ENCODE assay signal across 22 mouse cellular contexts in the genomic region with DNA sequence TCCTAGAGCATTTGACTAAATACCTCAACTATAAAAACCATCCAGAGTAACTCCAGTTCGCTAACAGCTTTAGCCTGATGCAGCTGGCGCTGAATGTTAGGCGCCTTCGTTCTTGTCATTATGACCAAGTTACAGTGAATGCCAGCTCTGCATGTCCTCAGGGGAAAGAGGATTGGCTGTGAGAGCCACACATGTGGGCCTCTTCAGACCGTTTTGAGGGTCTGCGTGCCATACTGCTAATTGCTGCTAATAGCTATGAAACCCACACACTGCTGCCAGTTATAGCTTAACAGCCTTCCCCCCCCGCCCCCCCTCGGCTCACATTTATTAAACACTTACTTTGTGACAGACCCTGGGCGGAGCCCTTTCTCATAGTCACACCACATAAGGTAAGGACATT.
DNase-seq lines count a peak whose midpoint lies in the region; ATAC-seq lines count a peak whose summit lies in the region.
"Had no signal": no experiment of that assay in that cellular context is flagged by ENCODE, and none has a peak within 500 bp of the region (broad histone marks: within the 10 kb centered on the region; RNA-seq: fewer than 3 reads in every experiment).

No protein-coding gene starts in this region.

- H3K9ac ChIP-seq in embryonic facial prominence, embryonic 14.5 days (ENCODE audit: low read depth, low read length), result no peak overlapping the region
- no peak overlapping the region for H3K9ac ChIP-seq in hindbrain, embryonic 13.5 days
- H3K9ac ChIP-seq in hindbrain, embryonic 12.5 days, result no peak overlapping the region
- no peak overlapping the region for H3K9ac ChIP-seq in neural tube, embryonic 12.5 days
- H3K9ac ChIP-seq in neural tube, embryonic 14.5 days (replicated peaks; ENCODE audit: low read depth, low read length), result no peak overlapping the region
- H3K9ac ChIP-seq: heart, embryonic 15.5 days; limb, embryonic 12.5 days; liver, embryonic 12.5 days had no signal

- no peaks in the 10 kb centered on the region for H3K36me3 ChIP-seq in embryonic facial prominence, embryonic 14.5 days (ENCODE audit: control insufficient read depth, insufficient read depth, low read length)
- no peaks in the 10 kb centered on the region for H3K36me3 ChIP-seq in embryonic facial prominence, embryonic 10.5 days (replicated peaks)
- H3K36me3 ChIP-seq in hindbrain, embryonic 13.5 days, result no peaks in the 10 kb centered on the region
- H3K36me3 ChIP-seq in hindbrain, embryonic 12.5 days, result no peaks in the 10 kb centered on the region
- H3K36me3 ChIP-seq in neural tube, embryonic 12.5 days, result no peaks in the 10 kb centered on the region
- H3K36me3 ChIP-seq in neural tube, embryonic 14.5 days (ENCODE audit: control insufficient read depth, insufficient read depth, low read length), result no peaks in the 10 kb centered on the region
- H3K36me3 ChIP-seq: heart, embryonic 15.5 days; limb, embryonic 12.5 days; liver, embryonic 12.5 days had no signal

- no peaks in the 10 kb centered on the region for H3K27me3 ChIP-seq in embryonic facial prominence, embryonic 14.5 days (replicated peaks; ENCODE audit: control insufficient read depth, insufficient read depth, low read length)
- H3K27me3 ChIP-seq in embryonic facial prominence, embryonic 10.5 days (replicated peaks; ENCODE audit: low read depth, poor library complexity, severe bottlenecking), result no peaks in the 10 kb centered on the region
- H3K27me3 ChIP-seq in hindbrain, embryonic 13.5 days, result no peaks in the 10 kb centered on the region
- no peaks in the 10 kb centered on the region for H3K27me3 ChIP-seq in hindbrain, embryonic 12.5 days
- H3K27me3 ChIP-seq in neural tube, embryonic 12.5 days (replicated peaks), result no peaks in the 10 kb centered on the region
- H3K27me3 ChIP-seq in neural tube, embryonic 14.5 days (ENCODE audit: control insufficient read depth, insufficient read depth, low read length), result no peaks in the 10 kb centered on the region
- H3K27me3 ChIP-seq: heart, embryonic 15.5 days; limb, embryonic 12.5 days; liver, embryonic 12.5 days had no signal

- H3K4me1 ChIP-seq in embryonic facial prominence, embryonic 14.5 days (ENCODE audit: control insufficient read depth, insufficient read depth, low read length), result peaks cover 29% of the 10 kb centered on the region
- H3K4me1 ChIP-seq in embryonic facial prominence, embryonic 10.5 days, result peaks cover 47% of the 10 kb centered on the region
- H3K4me1 ChIP-seq in hindbrain, embryonic 13.5 days (replicated peaks), result peaks cover 17% of the 10 kb centered on the region
- peaks cover 8% of the 10 kb centered on the region; the same call in 1 of the 2 replicates for H3K4me1 ChIP-seq in hindbrain, embryonic 12.5 days
- H3K4me1 ChIP-seq in neural tube, embryonic 12.5 days, result peaks cover 12% of the 10 kb centered on the region
- peaks cover 3% of the 10 kb centered on the region; the same call in 1 of the 2 replicates for H3K4me1 ChIP-seq in neural tube, embryonic 14.5 days (ENCODE audit: control insufficient read depth, insufficient read depth, low read length)

- no peak overlapping the region for H3K4me2 ChIP-seq in embryonic facial prominence, embryonic 14.5 days (ENCODE audit: low read depth, low read length)
- no peak overlapping the region for H3K4me2 ChIP-seq in hindbrain, embryonic 13.5 days
- no peak overlapping the region for H3K4me2 ChIP-seq in hindbrain, embryonic 12.5 days (replicated peaks)
- H3K4me2 ChIP-seq in neural tube, embryonic 12.5 days (replicated peaks), result no peak overlapping the region
- H3K4me2 ChIP-seq in neural tube, embryonic 14.5 days (ENCODE audit: low read depth, low read length), result no peak overlapping the region
- H3K4me2 ChIP-seq: heart, embryonic 15.5 days; limb, embryonic 12.5 days; liver, embryonic 12.5 days; midbrain, embryonic 11.5 days had no signal

- WGBS in embryonic facial prominence, embryonic 14.5 days, result 71% methylated on average over 9 of the region's 9 CpGs
- WGBS in embryonic facial prominence, embryonic 10.5 days, result 85% methylated on average over 9 of the region's 9 CpGs
- 73% methylated on average over 9 of the region's 9 CpGs for WGBS in hindbrain, embryonic 13.5 days
- 84% methylated on average over 9 of the region's 9 CpGs for WGBS in hindbrain, embryonic 12.5 days
- WGBS in neural tube, embryonic 12.5 days, result 73% methylated on average over 9 of the region's 9 CpGs
- 53% methylated on average over 9 of the region's 9 CpGs for WGBS in neural tube, embryonic 14.5 days

- ATAC-seq in embryonic facial prominence, embryonic 14.5 days (ENCODE audit: low read depth), result no peak
- ATAC-seq in hindbrain, embryonic 13.5 days (ENCODE audit: low FRiP score), result peak; percentile 38
- ATAC-seq in hindbrain, embryonic 12.5 days (ENCODE audit: low FRiP score), result no peak
- ATAC-seq in neural tube, embryonic 12.5 days (ENCODE audit: low FRiP score, low read depth), result 0 out of 2 replicates have a peak, but pooled peaks have one; percentile 29
- peak; percentile 65; the same call in 1 of the 2 replicates for ATAC-seq in neural tube, embryonic 14.5 days (ENCODE audit: low read depth)
- ATAC-seq: liver, embryonic 12.5 days had no signal

- DNase-seq in embryonic facial prominence, embryonic 14.5 days (ENCODE audit: low spot score), result peak; percentile 57
- no peak for DNase-seq in embryonic facial prominence, embryonic 10.5 days (ENCODE audit: low spot score)
- DNase-seq in neural tube, embryonic 10.5 days (ENCODE audit: extremely low spot score, low spot score), result no peak
- DNase-seq: adrenal gland, postnatal 14 days; cerebellum, adult 8-10 months; cerebellum, postnatal 36 days; gastrocnemius, postnatal 36 days; kidney, adult 2 months; lung, postnatal 14 days; right cerebral cortex, adult 18-20 months; right cerebral cortex, postnatal 4 days; thymus, adult 18-20 months; thymus, postnatal 36 days had no signal

- H3K9me3 ChIP-seq in embryonic facial prominence, embryonic 14.5 days (ENCODE audit: control insufficient read depth, low read length), result no peaks in the 10 kb centered on the region
- no peaks in the 10 kb centered on the region for H3K9me3 ChIP-seq in embryonic facial prominence, embryonic 10.5 days
- H3K9me3 ChIP-seq in hindbrain, embryonic 13.5 days, result no peaks in the 10 kb centered on the region
- H3K9me3 ChIP-seq in hindbrain, embryonic 12.5 days (replicated peaks), result no peaks in the 10 kb centered on the region
- H3K9me3 ChIP-seq in neural tube, embryonic 12.5 days, result no peaks in the 10 kb centered on the region
- H3K9me3 ChIP-seq in neural tube, embryonic 14.5 days (ENCODE audit: control insufficient read depth, low read length), result no peaks in the 10 kb centered on the region
- H3K9me3 ChIP-seq: heart, embryonic 15.5 days; limb, embryonic 12.5 days; liver, embryonic 12.5 days had no signal

- H3K27ac ChIP-seq in embryonic facial prominence, embryonic 14.5 days (replicated peaks; ENCODE audit: low read depth, low read length), result no peak overlapping the region
- no peak overlapping the region for H3K27ac ChIP-seq in embryonic facial prominence, embryonic 10.5 days (replicated peaks)
- H3K27ac ChIP-seq in hindbrain, embryonic 13.5 days, result no peak overlapping the region
- H3K27ac ChIP-seq in hindbrain, embryonic 12.5 days, result no peak overlapping the region
- no peak overlapping the region for H3K27ac ChIP-seq in neural tube, embryonic 12.5 days
- no peak overlapping the region for H3K27ac ChIP-seq in neural tube, embryonic 14.5 days (ENCODE audit: low read depth, low read length)
- H3K27ac ChIP-seq: heart, embryonic 15.5 days; kidney, postnatal 0 days; limb, embryonic 12.5 days; liver, embryonic 12.5 days had no signal

- no peak overlapping the region for H3K4me3 ChIP-seq in embryonic facial prominence, embryonic 14.5 days (ENCODE audit: low read depth, low read length)
- no peak overlapping the region for H3K4me3 ChIP-seq in embryonic facial prominence, embryonic 10.5 days
- no peak overlapping the region for H3K4me3 ChIP-seq in hindbrain, embryonic 13.5 days
- H3K4me3 ChIP-seq in hindbrain, embryonic 12.5 days, result no peak overlapping the region
- no peak overlapping the region for H3K4me3 ChIP-seq in neural tube, embryonic 12.5 days
- H3K4me3 ChIP-seq in neural tube, embryonic 14.5 days (ENCODE audit: low read depth, low read length), result no peak overlapping the region
- H3K4me3 ChIP-seq: heart, embryonic 15.5 days; limb, embryonic 12.5 days; liver, embryonic 12.5 days had no signal

Comparison
In these comparisons a context has a peak if more than half of its experiments do, and no peak if none do; other contexts are left out.
1. ATAC-seq: peak in hindbrain, embryonic 13.5 days (single experiment), neural tube, embryonic 12.5 days (single experiment) and neural tube, embryonic 14.5 days (single experiment); none in embryonic facial prominence, embryonic 14.5 days (single experiment) and hindbrain, embryonic 12.5 days (single experiment).